Mouse (Mus musculus) E14TG2a.4 (cell line): ENCODE results near the gene Sema6d.

Source experiments
- CTCF ChIP-seq: conservative IDR thresholded peaks from 2 replicates; pipeline ENCODE4 v1.5.1; 2014; ENCODE audit warnings: low read length
- NANOG ChIP-seq: IDR thresholded peaks from 2 replicates; pipeline ENCODE4 v1.6.1; 2014; ENCODE audit warnings: borderline replicate concordance, low read length, mixed read lengths

DNA sequence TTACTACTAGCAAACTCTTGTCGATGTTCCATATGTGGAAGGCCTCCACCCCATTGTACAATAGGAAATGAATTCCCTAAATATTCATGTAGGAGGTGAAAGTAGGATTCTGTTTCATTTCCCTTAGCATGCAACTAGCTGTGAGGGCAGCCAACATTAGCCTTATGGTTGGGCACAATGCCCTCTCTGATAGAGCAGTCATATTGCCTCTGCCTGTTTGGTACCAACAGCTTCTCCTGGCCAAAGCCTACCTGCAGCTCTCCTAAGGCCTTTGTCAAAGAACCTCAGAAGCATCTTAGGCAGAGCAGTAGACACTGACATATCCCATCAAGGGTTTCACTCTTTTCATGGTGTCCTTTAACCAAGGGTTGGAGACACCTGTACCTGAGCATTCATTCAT lies 578.7 kb downstream of the Sema6d start:
- TF ChIP-seq CTCF, result no peak
- TF ChIP-seq NANOG, result no peak
